In the genomic region with DNA sequence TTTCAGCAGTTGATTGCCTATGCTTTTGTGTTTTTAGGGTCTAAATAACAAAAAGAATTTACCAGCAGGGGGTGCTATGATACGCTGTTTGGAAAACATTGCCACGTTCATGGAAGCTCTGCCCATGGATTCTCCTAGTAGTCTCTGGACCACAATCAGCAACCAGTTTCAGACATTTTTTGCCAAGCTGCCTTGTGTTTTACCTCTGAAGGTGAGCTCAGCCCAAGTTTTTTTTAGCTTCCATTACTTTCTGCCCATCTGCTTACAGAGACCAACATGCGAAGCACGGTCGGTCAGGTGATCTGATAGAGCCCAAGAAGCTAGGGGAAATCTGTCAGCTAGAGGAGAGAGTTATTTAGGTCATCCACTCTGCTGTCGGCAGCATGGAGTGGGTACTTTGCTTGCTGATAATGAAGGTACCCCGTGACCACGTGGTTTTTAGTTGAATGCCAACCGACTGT, we compare ENCODE assay signal across 8 mouse cellular contexts.
DNase-seq lines count a peak whose midpoint lies in the region; ATAC-seq lines count a peak whose summit lies in the region.

No protein-coding gene starts in this region.

- WGBS in hindbrain, embryonic 15.5 days, result 65% methylated on average over 9 of the region's 9 CpGs
- 2% methylated on average over 9 of the region's 9 CpGs for WGBS in macrophage (ENCODE audit: missing documents)

- 0 out of 2 replicates have a peak overlapping the region, but pooled peaks have one; percentile 20 for H3K27ac ChIP-seq in hindbrain, embryonic 15.5 days (replicated peaks)
- no peak overlapping the region for H3K27ac ChIP-seq in macrophage

- H3K36me3 ChIP-seq in hindbrain, embryonic 15.5 days, result peaks cover 30% of the 10 kb centered on the region
- H3K36me3 ChIP-seq in macrophage (ENCODE audit: inconsistent target), result no peaks in the 10 kb centered on the region

- no peaks in the 10 kb centered on the region for H3K4me1 ChIP-seq in hindbrain, embryonic 15.5 days (replicated peaks)

- no peak overlapping the region for H3K4me2 ChIP-seq in hindbrain, embryonic 15.5 days

- no peaks in the 10 kb centered on the region for H3K9me3 ChIP-seq in hindbrain, embryonic 15.5 days

- ATAC-seq in hindbrain, embryonic 15.5 days (ENCODE audit: low FRiP score, low read depth), result peak; percentile 45; the same call in 1 of the 2 replicates

- H3K79me2 ChIP-seq in macrophage (ENCODE audit: inconsistent target), result no peaks in the 10 kb centered on the region

- H3K9ac ChIP-seq in hindbrain, embryonic 15.5 days, result no peak overlapping the region

- no peaks in the 10 kb centered on the region for H3K27me3 ChIP-seq in hindbrain, embryonic 15.5 days

- peak; percentile 20 to 61 for DNase-seq in frontal cortex, postnatal 36 days (ENCODE audit: low spot score in 2 of 2)
- DNase-seq in frontal cortex, postnatal 25 days (ENCODE audit: low spot score in 2 of 2), result no peak
- DNase-seq in urinary bladder, postnatal 14 days (ENCODE audit: low spot score), result peak; percentile 28
- DNase-seq in urinary bladder, postnatal 10 days (ENCODE audit: low spot score), result no peak
- DNase-seq in embryo, embryonic 11.5 days (ENCODE audit: low read depth, low spot score), result peak; percentile 67
- DNase-seq in yolk sac, embryonic 10.5 days (ENCODE audit: low spot score), result peak; percentile 20

- H3K4me3 ChIP-seq in hindbrain, embryonic 15.5 days, result no peak overlapping the region
- H3K4me3 ChIP-seq in macrophage (ENCODE audit: inconsistent target), result peak overlapping the region; percentile 5; the same call in 1 of the 2 replicates

Comparison
In these comparisons a context has a peak if more than half of its experiments do, and no peak if none do; other contexts are left out.
1. DNase-seq: peak in frontal cortex, postnatal 36 days (2 of 2), urinary bladder, postnatal 14 days (single experiment), embryo, embryonic 11.5 days (single experiment) and yolk sac, embryonic 10.5 days (single experiment); none in frontal cortex, postnatal 25 days (0 of 2) and urinary bladder, postnatal 10 days (single experiment).